Mouse (Mus musculus) activated CD4-positive, CD25-positive, alpha-beta regulatory T cell, adult 4 months (primary cell): ENCODE measurements at regions not wholly inside any gene's neighbourhood (a gene's known extent, or its start where the extent isn't known, plus 50 kb on each side); places are given as distances from the start of the nearest gene placed in this dataset.

Experiments used
- ATAC-seq: one replicate; pipeline ENCODE4 v1.8.0; 2017

- no peak for ATAC-seq
Measured at GRCm38 (mm10) chr16:29706996-29707395, 127.9 kb downstream of the Opa1 start.

GRCm38 (mm10) chr16:29707656-29708055, 128.5 kb downstream of the Opa1 start:
- no peak for ATAC-seq

GRCm38 (mm10) chr16:29709072-29709471, 129.9 kb downstream of the Opa1 start:
- ATAC-seq = no peak

- ATAC-seq = no peak
Measured at GRCm38 (mm10) chr16:29711386-29711785, 132.3 kb downstream of the Opa1 start.

GRCm38 (mm10) chr16:29711912-29712681, 133.0 kb downstream of the Opa1 start:
- no peak for ATAC-seq

DNA sequence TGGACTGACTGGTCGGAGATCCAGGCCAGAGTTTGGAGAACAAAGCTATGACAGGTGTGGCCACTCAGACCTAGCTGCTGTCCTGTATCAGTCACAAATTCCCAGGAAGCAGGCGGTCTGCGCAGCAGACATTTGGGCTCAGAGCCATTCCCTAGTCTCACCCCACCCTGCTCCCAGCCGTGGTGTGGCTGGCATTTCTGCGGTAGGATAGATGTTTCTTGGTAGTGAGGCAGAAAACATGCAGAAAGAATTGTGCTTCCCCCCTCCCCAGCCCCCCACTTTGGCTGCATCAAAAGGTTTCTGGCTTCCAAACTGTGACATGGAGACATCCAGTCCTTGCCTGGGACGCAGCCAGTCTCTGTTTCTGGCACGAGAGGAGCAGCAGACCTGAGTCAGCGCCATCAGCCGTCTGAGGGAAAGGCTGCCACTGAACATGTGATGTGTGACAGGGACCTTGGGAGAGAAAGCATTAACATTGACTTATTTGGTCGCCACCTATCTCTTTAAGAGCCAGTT, 135.5 kb downstream of the Opa1 start:
- no peak for ATAC-seq

DNA sequence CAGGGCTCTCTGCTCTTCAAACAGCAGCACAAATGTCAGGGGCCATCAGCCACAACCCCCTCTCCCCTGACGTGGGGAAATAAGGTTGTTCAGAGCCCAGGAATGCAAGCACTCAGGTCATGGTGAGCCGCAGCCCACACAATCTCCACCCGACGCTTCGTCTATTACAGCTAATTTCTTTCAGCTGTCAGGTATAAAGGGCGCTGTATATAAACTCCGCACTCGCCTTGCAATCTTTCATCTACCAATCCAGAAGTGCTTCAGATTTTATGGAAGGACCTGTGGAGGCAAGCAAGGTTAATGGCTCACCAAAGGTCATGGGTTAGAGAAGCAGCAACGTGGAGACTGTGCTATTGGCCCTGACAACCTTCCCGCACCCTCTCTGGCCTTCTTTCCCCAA, 139.8 kb downstream of the Opa1 start:
- no peak for ATAC-seq

GRCm38 (mm10) chr16:29719571-29720451, 140.7 kb downstream of the Opa1 start:
- ATAC-seq = no peak

DNA sequence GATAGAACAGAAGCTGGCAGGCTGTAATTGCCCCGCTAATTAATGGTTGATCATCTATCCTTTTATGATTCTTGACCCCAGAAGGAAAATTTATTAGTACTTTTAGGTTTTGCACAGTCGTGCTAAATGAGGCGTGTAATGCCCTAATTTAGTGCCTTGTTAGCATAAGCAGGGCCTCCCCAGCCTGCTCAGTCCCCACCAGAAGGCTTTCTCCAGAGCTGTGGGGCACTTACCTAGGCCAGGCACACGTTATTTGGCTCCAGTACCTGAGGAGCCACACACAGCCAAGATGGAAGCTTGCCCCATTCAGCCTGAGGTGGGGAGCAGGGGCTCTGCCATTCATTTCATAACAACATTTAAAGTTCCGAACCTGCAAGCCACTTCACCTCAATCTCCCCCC, 146.0 kb downstream of the Opa1 start:
- no peak for ATAC-seq

DNA sequence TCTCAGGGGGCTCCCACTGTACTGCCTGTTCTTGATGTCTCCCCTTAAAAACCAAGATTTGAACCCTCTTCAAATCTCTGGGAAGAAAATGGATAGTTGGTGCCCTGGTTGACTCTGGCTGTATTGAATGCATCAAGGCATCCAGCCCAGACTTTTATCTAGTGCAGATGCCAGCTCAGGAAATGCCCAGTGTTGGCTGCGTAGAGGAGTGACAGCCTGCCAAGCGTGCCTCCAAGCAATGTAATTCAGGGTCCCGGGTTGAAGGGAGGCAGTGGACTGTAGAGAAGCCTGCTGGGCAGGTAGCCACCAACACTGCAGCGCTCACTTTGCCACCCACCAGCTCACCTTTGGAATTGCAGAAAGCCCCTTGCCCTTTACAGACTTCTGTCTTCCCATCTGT, 146.4 kb downstream of the Opa1 start:
- no peak for ATAC-seq

GRCm38 (mm10) chr16:29727397-29727796, 148.3 kb downstream of the Opa1 start:
- no peak for ATAC-seq

DNA sequence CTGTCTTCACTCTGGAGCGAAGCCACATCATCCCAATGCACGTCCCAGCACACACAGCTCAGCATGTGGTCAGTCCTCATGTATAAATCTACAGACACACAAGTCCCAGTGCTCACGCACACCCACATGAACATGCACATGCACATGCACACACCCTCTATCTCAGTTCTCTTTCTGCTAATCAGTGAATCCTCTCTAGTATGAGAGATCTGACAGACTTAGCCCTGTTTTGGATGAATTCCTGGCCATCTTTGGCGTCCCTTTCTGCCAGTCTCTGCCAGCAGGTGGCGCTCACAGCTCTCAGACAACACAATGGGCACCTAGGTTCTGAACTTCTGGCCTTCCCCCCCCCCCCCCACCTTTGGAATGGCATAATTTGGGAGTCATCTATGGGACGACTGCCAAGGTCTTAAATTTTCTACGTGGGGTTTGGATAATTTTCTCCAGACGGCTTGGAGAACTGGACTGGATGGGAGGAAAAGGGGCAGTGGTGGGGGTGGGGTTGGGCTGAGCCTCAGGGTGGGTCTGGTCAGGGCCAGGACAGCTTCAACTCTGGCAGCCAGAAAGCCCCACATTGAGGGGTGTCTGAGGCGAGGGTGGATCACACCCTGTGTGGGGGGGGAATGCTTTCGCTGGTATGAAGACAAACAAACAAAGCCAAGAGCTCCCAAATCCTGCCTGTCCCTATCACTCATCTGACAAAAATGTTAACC, 149.8 kb downstream of the Opa1 start:
- ATAC-seq = no peak

DNA sequence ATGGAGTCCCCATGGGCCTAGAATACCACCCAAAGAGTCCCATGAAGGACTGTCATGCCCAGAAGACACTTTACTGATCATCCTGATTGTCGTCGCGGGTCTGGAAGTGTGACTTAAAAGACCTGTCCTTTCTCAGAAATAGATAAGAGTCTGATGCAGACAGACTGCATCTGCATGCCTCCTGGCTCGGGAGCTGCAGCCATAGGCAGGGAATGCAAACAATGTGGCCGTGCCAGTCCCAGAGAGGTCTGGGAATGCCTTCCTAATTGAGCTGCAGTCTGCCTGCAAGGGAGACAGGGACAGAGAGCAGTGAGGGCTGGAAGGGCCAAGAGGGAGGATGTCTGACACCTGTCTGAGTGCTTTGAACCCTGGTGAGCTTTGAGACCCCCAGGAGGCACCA, 150.9 kb downstream of the Opa1 start:
- no peak for ATAC-seq

DNA sequence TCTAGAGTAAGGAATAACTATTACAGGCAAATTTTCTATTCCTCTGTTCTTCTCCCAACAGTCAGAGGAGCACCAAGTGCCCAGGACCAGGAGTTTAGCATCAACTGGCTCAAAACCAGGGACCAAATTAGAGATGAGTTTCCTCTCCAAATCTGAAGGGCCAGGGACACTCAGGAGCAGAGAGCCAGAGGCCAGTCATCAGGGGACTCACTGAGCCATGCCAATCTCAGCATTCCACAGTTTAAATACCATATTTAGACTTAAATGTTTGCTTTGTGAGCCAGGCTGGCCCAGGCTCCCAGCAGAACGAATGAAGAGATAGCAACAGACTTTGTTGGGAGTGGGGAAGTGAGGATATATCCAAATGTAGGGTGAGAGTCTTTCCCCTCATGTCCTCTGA, 153.8 kb downstream of the Opa1 start:
- no peak for ATAC-seq

- no peak for ATAC-seq
Measured at GRCm38 (mm10) chr16:29733847-29734246, 154.7 kb downstream of the Opa1 start.

- ATAC-seq = no peak
Measured at GRCm38 (mm10) chr16:29734324-29734723, 155.2 kb downstream of the Opa1 start.

- ATAC-seq = no peak
Measured at GRCm38 (mm10) chr16:29734738-29735250, 155.7 kb downstream of the Opa1 start.

GRCm38 (mm10) chr16:29735371-29736008, 156.4 kb downstream of the Opa1 start:
- ATAC-seq = no peak

DNA sequence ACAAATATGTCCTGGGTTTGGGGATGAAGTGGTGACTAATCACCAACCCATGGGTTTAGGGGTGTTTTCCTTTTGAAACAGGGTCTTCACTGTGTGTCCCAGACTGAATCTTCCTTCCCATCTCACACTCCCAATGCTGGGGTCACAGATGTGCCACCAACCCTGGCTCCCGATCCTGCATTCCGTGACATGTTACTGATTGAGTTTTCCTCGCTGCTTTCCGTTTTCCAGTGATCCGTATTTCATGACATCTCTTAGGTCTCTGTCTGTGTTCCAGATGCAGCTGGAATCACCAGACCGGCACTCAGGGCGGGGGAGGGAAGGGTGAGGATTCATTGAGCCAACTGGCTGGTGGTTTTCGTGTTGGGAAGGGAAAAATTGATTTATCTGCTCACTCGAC, 157.1 kb downstream of the Opa1 start:
- no peak for ATAC-seq

- no peak for ATAC-seq
Measured at GRCm38 (mm10) chr16:29738075-29738474, 158.9 kb downstream of the Opa1 start.

- ATAC-seq = no peak
Measured at GRCm38 (mm10) chr16:29742497-29743230, 163.5 kb downstream of the Opa1 start.

- no peak for ATAC-seq
Measured at GRCm38 (mm10) chr16:29745486-29745885, 166.4 kb downstream of the Opa1 start.
